Mouse (Mus musculus) liver, adult 2 months (tissue): ENCODE results near the gene Vmn1r4. TPM values are rescaled to one million over a fixed set of nuclear protein-coding genes. Genes with fewer than 3 reads are reported as not detected.

ENCODE experiments used
- DNase-seq: peaks from one replicate; pipeline ENCODE4 v3.0.0-alpha.2; 2011; ENCODE audit warnings: low read depth, low spot score; ENCODE audit errors: extremely low read depth
- H3K27ac ChIP-seq: fragments of 200-500 bp; replicated peaks from 2 replicates; pipeline ENCODE4 v1.5.1; 2012; ENCODE audit warnings: low read depth, mild to moderate bottlenecking, control low read depth, inconsistent platforms, low read length; ENCODE audit not compliant: insufficient read depth
- H3K27me3 ChIP-seq: fragments of 200-500 bp; 2 replicates; pipeline ENCODE4 v1.6.1; 2012; ENCODE audit warnings: mild to moderate bottlenecking, moderate library complexity, low read length, inconsistent platforms; ENCODE audit not compliant: control insufficient read depth, insufficient read depth
- H3K36me3 ChIP-seq: fragments of 200-500 bp; 2 replicates; pipeline ENCODE4 v1.6.1; 2012; ENCODE audit warnings: low read length, inconsistent platforms; ENCODE audit not compliant: control insufficient read depth, insufficient read depth
- H3K4me1 ChIP-seq: fragments of 200-500 bp; 2 replicates; pipeline ENCODE4 v1.6.1; 2011; ENCODE audit warnings: low read length; ENCODE audit not compliant: control insufficient read depth, insufficient read depth
- H3K4me3 ChIP-seq: fragments of 200-500 bp; 2 replicates; pipeline ENCODE4 v1.5.1; 2011; ENCODE audit warnings: low read depth, mild to moderate bottlenecking, control low read depth, low read length, moderate library complexity; ENCODE audit not compliant: insufficient read depth
- H3K79me2 ChIP-seq: fragments of 200-500 bp; 2 replicates; pipeline ENCODE4 v1.6.1; 2012; ENCODE audit warnings: inconsistent platforms, mild to moderate bottlenecking, low read length, moderate library complexity; ENCODE audit not compliant: control insufficient read depth, insufficient read depth
- H3K9ac ChIP-seq: fragments of 200-500 bp; 2 replicates; pipeline ENCODE4 v1.6.1; 2012; ENCODE audit warnings: low read depth, mild to moderate bottlenecking, control low read depth, inconsistent platforms, low read length
- CTCF ChIP-seq: fragments of 200-500 bp; IDR thresholded peaks from 2 replicates; pipeline ENCODE4 v1.5.1; 2011; ENCODE audit warnings: low read depth, low read length, control low read depth
- POLR2A ChIP-seq: fragments of 200-500 bp; IDR thresholded peaks from 2 replicates; pipeline ENCODE4 v1.6.1; 2011; ENCODE audit warnings: low read length, control low read depth; ENCODE audit not compliant: insufficient read depth; ENCODE audit errors: extremely low read depth
- WGBS: fragments of 180-500 bp; shearing (Covaris S2); methylation state at CpG from one replicate; pipeline ENCODE4 v1.1.7; 2018; 5-methylcytosine and 5-hydroxymethylcytosine counted together
- polyA plus RNA-seq: library from polyadenylated mRNA; depleted of rRNA; stranded (reverse); fragments of >200 nt; gene quantifications from 2 replicates; pipeline ENCODE4 v1.2.3, GENCODE M21; 2012
- total RNA-seq: library from RNA; depleted of rRNA; stranded (reverse); fragments of >200 nt; gene quantifications from 2 replicates; pipeline ENCODE4 v1.2.3, GENCODE M21; 2014

The Vmn1r4 gene
- total and polyA plus RNA-seq, 2 experiments, result 0.65 TPM; not detected in 1

- no peak overlapping the region for H3K27ac ChIP-seq
- TF ChIP-seq POLR2A (no peak), CTCF (no peak)
- 83% methylated on average over 2 of the region's 2 CpGs for WGBS
- H3K79me2 ChIP-seq, result peaks cover 24% of the 10 kb centered on the region; the same call in 1 of the 2 replicates
- no peak overlapping the region for H3K4me3 ChIP-seq
- H3K36me3 ChIP-seq, result no peaks in the 10 kb centered on the region
- no peak for DNase-seq
- H3K9ac ChIP-seq, result no peak overlapping the region
- no peaks in the 10 kb centered on the region for H3K27me3 ChIP-seq
- peaks cover 27% of the 10 kb centered on the region for H3K4me1 ChIP-seq
Observed at GRCm38 (mm10) chr6:56908397-56908796, 15.4 kb upstream of the Vmn1r4 start.

GRCm38 (mm10) chr6:56908912-56909311 lies 14.9 kb upstream of the Vmn1r4 start:
- TF ChIP-seq POLR2A, result no peak
- TF ChIP-seq CTCF, result peak; percentile 90
- peaks cover 27% of the 10 kb centered on the region for H3K4me1 ChIP-seq
- 6% methylated on average over 4 of the region's 4 CpGs for WGBS
- H3K4me3 ChIP-seq, result no peak overlapping the region
- no peaks in the 10 kb centered on the region for H3K36me3 ChIP-seq
- no peak overlapping the region for H3K9ac ChIP-seq
- H3K79me2 ChIP-seq, result peaks cover 21% of the 10 kb centered on the region; the same call in 1 of the 2 replicates
- peak; percentile 60 for DNase-seq
- H3K27ac ChIP-seq, result no peak overlapping the region
- no peaks in the 10 kb centered on the region for H3K27me3 ChIP-seq

- Histone ChIP-seq H3K9ac (no peak overlapping the region), H3K36me3 (no peaks in the 10 kb centered on the region), H3K4me1 (peaks cover 28% of the 10 kb centered on the region), H3K79me2 (peaks cover 27% of the 10 kb centered on the region), H3K27ac (no peak overlapping the region), H3K4me3 (no peak overlapping the region), H3K27me3 (no peaks in the 10 kb centered on the region)
- 86% methylated on average over 2 of the region's 2 CpGs for WGBS
- TF ChIP-seq CTCF, result no peak
- TF ChIP-seq POLR2A, result no peak
- no peak for DNase-seq
Observed at GRCm38 (mm10) chr6:56910910-56911309, 12.9 kb upstream of the Vmn1r4 start.

- 54% methylated on average over 2 of the region's 2 CpGs for WGBS
- Histone ChIP-seq H3K79me2 (peaks cover 40% of the 10 kb centered on the region), H3K27ac (peak overlapping the region; percentile 90), H3K4me1 (peaks cover 23% of the 10 kb centered on the region), H3K36me3 (no peaks in the 10 kb centered on the region), H3K9ac (no peak overlapping the region), H3K27me3 (no peaks in the 10 kb centered on the region), H3K4me3 (no peak overlapping the region)
- TF ChIP-seq CTCF, result no peak
- DNase-seq, result peak; percentile 82
Observed at GRCm38 (mm10) chr6:56913092-56913858, 10.5 kb upstream of the Vmn1r4 start.

GRCm38 (mm10) chr6:56916279-56916678 lies 7.5 kb upstream of the Vmn1r4 start:
- DNase-seq, result no peak
- Histone ChIP-seq H3K27ac (peak overlapping the region; percentile 18; the same call in 1 of the 2 replicates), H3K79me2 (peaks cover 38% of the 10 kb centered on the region), H3K9ac (no peak overlapping the region), H3K4me3 (no peak overlapping the region), H3K4me1 (peaks cover 41% of the 10 kb centered on the region), H3K36me3 (no peaks in the 10 kb centered on the region), H3K27me3 (no peaks in the 10 kb centered on the region)
- 61% methylated on average over 2 of the region's 2 CpGs for WGBS
- TF ChIP-seq CTCF (no peak), POLR2A (no peak)

- no peak for TF ChIP-seq CTCF
- TF ChIP-seq POLR2A, result no peak
- peak; percentile 51 for DNase-seq
- Histone ChIP-seq H3K27me3 (no peaks in the 10 kb centered on the region), H3K4me3 (peak overlapping the region; percentile 13; the same call in 1 of the 2 replicates), H3K36me3 (no peaks in the 10 kb centered on the region), H3K27ac (peak overlapping the region; percentile 85), H3K79me2 (peaks cover 39% of the 10 kb centered on the region), H3K9ac (peak overlapping the region; percentile 62; the same call in 1 of the 2 replicates), H3K4me1 (peaks cover 41% of the 10 kb centered on the region)
- 47% methylated on average over 12 of the region's 12 CpGs for WGBS
Observed at GRCm38 (mm10) chr6:56917578-56918368, 6.0 kb upstream of the Vmn1r4 start.
